Mouse (Mus musculus) lung, postnatal 14 days (tissue): ENCODE data around the gene Rnft1.

Source experiments
- DNase-seq: peaks from one replicate; pipeline ENCODE4 v3.0.0; 2021

Gene Rnft1

DNA sequence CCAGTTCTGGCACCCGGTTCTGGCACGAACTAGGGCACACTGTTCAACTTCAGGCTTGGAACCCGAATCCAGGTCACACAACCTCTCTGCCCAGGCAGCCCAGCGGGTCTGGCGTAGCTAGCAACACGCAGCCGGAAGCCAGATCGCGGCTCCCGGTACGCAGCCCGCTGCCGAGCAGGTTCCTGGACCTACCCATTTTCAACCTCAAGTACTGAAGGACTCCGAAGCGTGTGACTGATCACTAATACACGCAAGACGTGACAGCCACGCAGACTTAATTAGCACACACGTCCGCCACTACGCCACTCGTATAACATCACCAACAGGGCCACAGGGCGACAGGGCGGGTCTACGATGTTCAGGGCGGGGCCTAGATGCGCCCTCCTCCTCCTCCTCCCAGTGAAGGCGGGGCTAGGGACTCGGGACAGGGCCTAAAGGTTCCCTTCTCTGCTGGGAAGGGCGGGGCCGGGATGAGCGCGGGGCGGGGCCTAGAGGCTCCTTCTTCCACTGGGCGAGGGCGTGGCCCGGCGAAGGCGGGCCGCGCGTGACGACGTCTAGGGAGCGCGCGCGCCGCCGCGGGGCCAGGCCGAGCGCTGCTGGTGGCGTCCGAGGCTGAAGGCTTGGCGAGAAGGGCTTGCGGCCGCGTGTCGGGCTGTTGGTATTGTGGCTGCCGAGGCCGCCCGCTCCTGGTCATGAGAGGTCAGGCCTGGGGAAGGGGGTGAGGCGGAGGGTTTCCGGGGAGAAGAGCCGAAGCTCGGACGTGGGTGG lies at the start of gene Rnft1:
Gene Rnft1 (plus strand): TSS at position 557 of the 768 bp plus-strand sequence.
- DNase-seq = peak; percentile 99

- DNase-seq = peak; percentile 21
These were observed 47.6 kb upstream of the Rnft1 start for GRCm38 (mm10) chr11:86436843-86437242.

DNA sequence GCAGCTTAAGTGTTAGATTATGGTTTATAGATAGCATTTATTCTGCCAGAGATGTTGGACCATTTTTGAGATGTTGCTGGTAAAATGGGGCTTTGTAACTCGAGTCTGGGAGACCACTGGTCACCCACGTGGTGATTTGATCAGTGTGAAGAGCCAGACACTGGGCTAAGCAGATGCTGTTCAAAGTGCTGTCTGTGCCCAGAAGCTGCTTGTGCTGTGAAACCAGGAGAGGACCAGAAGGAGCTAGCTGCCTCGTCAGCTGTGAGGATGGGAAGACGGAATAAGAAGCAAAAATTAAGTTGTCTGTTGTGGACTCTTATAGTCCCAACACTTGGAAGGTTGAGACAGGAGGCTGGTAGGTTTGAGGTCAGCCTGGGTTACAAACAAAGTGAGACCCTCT lies 46.2 kb upstream of the Rnft1 start:
- DNase-seq = no peak

GRCm38 (mm10) chr11:86440791-86441190 lies 43.7 kb upstream of the Rnft1 start:
- DNase-seq = no peak

DNA sequence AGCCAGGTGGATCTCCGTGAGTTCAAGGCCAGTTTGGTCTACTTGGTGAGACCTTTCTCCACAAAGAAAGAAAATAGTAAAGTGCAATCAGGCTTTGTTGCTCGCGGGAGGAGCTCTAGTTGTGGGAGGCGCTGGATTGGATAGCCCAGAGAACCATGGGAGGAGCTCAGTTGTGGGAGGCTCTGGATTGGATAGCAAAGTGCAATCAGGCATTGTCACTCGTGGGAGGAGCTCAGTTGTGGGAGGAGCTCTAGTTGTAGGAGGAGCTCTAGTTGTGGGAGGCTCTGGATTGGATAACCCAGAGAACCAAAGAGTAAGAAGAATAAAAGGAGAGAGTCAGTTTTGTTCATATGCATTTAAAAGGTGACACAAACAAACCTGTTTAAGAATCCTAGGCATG lies 30.5 kb upstream of the Rnft1 start:
- no peak for DNase-seq

DNA sequence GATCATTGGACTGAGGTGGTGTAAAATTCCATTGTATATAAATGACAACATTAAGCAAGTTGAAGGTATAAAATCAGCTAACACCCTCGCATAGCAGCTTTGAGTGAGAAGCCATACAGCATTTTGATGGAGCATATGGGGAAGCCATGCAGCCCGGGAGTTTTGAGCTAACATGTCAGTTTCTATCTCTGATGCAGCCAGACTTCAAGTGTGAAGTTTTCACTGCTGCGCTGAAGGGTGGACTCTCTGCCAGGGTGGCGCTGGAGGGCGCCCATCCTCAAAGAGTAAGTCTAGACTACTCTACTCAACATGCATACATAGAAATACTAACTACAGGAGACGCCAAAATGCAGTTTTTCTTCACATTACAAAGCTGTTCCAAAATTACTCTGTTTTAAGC lies 26.9 kb upstream of the Rnft1 start:
- no peak for DNase-seq

DNA sequence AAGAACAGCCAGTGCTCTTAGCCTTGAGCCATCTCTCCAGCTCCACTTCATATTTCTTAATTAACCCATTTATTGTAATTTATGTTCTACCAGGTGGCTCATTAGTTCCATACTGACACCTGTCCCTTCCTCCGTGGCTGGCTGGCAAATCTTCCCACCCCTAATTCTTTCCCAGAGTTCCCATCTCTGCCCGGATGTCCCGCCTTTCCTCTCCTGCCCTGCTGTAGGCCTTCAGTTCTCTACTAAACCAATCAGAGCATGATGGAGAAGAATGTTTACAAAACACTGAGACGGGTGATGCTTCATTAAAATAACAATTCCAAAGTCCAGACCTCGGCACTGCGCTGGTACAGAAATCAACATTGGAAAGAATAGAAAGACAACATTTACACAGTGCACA lies 25.6 kb upstream of the Rnft1 start:
- DNase-seq = no peak

DNA sequence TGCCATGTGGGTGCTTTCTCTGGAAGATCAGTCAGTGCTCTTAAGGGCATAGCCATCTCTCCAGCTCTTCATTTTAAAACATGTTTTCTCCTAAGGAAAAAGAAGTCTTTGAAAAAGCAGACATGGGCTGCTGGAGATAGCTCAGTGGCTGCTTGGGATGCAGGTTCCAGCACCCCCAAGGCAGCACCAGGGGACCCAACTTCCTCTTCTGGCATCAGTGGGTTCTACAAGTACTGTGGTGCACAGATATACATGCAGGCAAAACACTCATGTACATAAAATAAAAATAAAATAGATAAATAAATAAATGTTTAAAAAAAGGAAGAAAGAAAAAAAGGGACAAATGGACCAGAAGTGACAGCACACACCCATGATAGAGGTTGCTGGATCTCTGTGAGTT lies 21.9 kb upstream of the Rnft1 start:
- no peak for DNase-seq

DNA sequence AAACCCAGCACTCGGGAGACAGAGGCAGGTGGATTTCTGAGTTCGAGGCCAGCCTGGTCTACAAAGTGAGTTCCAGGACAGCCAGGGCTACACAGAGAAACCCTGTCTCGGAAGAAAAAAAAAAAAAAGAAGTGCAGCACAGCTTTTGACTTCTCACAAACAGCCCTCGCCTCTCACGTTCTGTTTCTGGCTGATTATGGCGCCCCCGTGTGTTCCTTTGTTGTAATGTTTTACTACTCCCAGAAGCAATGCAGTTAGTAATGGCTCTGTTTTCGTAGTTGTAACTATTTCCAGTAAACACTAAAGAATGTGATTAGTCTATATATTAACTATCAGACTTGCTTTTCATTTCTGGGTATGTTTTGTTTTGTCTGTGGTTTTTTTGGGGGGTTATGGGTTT lies 20.2 kb upstream of the Rnft1 start:
- DNase-seq = peak; percentile 76

DNA sequence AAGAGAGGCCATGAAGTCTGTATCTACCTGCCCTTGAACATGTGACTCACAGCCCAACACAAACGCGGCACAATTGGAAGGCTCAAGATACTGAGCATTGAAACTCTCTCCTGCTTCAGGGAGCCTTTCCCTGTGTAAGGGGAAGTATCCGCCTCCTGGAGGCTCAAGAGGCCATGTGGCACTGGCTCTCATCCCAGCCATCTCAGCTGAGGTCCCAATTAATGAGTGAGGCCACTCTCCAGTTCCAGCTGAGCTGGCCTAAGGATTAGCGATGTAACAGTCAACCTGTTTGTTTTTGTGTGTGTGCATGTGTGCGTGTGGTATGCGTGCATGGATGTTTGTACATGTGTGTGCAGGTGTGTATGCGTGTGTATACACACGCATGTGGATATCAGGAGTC lies 16.1 kb upstream of the Rnft1 start:
- DNase-seq = no peak

DNA sequence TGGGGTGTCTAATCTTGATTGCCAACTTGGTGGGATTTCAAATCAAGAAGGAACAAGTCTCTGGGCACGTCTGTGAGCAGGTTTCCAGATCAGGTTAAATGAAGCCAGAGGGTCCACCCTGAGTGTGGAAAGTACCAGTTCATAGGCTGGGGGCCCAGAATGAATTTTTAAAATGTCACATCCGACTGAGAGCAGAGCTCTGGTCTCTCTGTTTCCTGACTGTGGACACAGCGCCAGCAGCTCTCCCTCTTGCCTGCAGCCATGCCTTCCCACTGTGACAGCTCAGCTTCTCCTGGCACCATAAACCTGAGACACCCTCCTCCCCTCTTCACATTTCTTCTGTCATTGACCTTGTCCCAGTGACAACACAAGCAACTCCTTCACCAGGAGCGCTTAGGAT lies 15.5 kb upstream of the Rnft1 start:
- DNase-seq = no peak

GRCm38 (mm10) chr11:86471785-86472184 lies 12.7 kb upstream of the Rnft1 start:
- no peak for DNase-seq

DNA sequence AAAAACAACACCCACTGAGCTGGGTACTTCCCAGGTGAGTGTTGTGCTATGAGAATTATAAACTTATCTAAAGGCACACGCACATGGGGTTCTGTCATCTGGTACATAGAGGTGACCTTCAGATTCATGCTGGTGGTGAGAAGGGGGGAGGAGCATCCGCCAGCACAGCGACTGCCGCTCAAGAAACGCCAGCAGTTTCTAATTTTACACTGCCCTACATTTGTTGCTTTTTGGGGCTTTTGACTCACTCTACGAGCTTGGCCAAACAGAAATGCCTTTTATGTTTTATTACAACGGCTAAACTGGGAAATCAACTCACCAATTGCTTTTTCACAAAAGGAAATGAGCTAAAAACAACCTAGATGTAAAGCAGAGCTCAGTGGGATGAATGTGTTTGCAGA lies 11.7 kb upstream of the Rnft1 start:
- no peak for DNase-seq

- no peak for DNase-seq
These were observed 10.9 kb upstream of the Rnft1 start for GRCm38 (mm10) chr11:86473576-86473975.

- peak; percentile 47 for DNase-seq
These were observed 553 bp downstream of the Rnft1 start for GRCm38 (mm10) chr11:86484910-86485510.

DNA sequence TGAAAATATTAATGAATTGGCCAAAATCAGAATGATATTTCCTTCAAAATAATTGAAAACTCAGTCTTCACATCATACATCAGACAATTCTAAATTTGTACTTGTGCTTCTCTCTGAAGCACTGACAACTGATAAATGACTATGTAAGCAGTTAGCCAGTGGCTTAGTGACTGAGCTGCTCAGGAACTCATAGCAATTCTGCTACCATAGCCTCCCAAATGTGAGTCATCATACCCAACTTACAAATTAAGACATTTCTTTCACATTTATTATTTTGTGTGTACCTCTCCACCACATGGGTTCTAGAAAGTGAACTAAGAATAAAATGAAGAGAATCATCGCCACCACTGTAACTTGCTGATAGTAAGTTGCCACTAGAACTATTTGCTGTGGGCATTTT lies 6.3 kb downstream of the Rnft1 start:
- DNase-seq = no peak

DNA sequence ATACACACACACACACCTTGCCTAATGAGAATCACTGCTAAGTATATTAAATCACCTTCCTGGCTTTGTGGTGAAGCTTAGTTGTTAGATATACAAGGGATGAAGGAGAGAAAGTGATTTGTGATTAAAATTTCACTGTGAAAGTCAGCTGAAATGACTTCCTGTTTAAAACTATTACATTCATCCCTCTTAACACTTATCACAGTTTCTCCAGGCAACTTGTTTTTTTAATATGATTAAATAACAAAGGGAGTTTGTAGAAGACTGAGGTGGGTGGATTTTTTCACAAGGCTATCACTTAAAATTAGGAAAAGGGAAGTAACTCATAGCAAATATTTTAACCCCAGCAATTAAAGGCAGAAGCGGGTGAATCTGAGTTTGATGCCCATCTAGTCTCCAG lies 12.9 kb downstream of the Rnft1 start:
- DNase-seq = no peak

DNA sequence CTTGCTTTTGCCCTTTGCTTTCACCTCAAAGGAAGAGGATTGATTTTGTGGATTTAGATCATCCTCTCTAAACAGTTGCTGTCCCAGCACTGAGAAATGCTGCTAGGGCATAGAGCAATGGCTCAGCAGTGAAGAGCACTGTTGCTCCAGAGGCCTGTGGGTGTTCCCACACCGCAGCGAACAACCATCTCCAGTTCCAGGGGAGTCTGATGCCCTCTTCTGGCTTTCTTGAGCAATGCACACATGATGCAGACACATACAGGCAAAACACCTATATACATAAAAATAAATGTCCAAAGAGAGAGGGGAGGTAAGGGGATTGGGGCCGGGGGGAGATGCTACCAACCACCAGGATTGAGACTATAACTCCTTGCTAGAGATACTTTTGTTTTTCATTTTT lies 13.5 kb downstream of the Rnft1 start:
- DNase-seq = no peak

- DNase-seq = no peak
These were observed 16.3 kb downstream of the Rnft1 start for GRCm38 (mm10) chr11:86500795-86501194.

DNA sequence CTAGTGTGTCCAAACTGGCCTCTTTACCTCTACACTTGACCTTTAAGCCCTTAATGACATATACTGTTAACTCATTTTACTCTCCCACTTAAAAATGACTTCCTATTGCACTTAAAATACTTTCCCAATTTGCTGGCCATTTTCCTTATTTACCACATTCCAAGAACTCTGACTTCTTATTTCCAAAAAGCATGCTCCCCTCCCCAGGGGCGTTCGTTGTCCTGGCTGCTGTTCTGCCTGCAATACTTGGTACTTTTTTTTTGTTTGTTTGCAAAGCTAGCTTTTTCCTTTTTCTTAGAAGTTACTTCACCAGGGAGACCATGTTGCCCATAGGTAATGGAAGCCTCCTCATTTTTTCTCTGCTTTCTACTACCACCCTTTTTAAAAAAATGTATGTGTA lies 18.7 kb downstream of the Rnft1 start:
- no peak for DNase-seq

DNA sequence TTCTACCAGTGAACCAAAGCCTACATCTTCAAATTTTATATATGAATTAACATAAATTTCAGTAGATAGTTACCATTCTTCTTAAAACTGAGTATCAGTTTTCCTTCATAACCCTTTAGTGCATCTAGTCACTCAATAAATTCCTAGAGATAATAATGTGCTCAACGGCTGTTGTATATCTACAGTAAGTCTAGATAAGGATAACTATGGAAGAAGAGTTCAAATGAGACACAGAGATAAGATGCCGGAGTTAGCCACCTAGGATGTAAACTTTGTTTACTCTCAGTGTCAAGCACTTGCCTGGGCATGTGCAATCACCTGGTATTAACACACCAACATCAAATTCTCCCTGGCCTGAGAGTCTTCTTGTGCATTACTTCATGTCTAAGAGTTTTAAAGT lies 22.9 kb downstream of the Rnft1 start:
- DNase-seq = no peak

DNA sequence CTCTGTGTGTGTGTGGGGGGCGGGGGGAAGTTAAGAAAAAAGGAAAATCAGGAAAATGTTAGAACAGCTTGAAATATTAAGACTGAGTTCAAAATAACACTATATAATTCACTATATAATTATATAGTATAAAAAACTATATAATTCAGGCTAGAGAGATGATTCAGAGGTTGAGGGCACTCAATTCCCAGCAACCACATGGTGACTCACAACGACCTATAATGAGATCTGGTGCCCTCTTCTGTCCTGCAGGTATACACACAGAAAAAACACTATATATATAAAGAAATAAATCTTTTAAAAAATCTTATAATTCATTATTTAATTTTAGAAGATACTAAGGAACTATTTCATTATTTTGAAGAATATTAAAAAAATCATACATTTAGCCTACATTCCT lies 23.5 kb downstream of the Rnft1 start:
- no peak for DNase-seq

- DNase-seq = no peak
These were observed 32.2 kb downstream of the Rnft1 start for GRCm38 (mm10) chr11:86516620-86517019.

- no peak for DNase-seq
These were observed 32.8 kb downstream of the Rnft1 start for GRCm38 (mm10) chr11:86517229-86517628.

- DNase-seq = no peak
These were observed 35.3 kb downstream of the Rnft1 start for GRCm38 (mm10) chr11:86519751-86520150.
